Mouse (Mus musculus) skeletal muscle tissue, adult 2 months (tissue): ENCODE data around the gene Ssr2.

ENCODE experiments used
- DNase-seq: peaks from one replicate; pipeline ENCODE4 v3.0.0-alpha.2; 2012; ENCODE audit warnings: low read depth, low spot score

The Ssr2 gene

DNA sequence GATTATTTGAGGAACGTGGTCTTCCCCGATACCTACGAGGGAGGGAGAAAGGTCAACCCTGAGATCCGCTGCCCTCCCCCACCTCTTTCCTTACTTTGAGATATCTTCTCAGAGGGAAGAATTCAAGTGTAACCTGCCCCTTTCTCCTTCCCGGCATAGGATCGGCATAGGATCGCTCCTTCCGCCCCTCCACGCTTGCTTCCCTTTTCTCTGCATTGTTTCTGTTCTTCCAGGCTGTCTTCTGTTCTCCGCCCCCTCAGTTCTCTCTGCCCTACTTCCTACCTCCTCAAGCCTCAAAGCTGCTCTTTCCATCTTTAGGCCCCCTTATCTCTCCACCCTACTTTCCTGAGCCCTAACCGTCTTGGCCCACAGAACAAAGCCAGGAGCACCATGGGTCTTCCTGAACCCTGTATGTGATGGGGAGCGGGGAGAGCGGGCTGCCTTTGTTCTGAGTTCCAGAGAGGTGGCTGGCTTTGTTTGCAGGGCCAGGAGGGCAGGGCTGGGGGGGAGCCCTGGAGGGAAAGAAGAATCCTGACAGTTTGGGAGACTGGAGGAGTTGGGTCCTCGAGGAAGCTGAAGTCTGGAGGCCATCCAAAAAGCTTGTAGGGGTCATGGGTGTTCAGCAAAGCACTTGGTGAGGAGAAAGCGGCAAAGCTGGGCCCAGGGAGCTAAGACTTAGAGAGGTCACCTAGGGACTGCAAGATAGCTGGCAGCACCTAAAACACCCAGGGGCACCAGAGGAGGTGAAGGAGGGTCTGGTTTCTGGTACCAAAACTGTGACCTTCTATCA, 47.9 kb downstream of the Ssr2 start:
- DNase-seq: no peak

DNA sequence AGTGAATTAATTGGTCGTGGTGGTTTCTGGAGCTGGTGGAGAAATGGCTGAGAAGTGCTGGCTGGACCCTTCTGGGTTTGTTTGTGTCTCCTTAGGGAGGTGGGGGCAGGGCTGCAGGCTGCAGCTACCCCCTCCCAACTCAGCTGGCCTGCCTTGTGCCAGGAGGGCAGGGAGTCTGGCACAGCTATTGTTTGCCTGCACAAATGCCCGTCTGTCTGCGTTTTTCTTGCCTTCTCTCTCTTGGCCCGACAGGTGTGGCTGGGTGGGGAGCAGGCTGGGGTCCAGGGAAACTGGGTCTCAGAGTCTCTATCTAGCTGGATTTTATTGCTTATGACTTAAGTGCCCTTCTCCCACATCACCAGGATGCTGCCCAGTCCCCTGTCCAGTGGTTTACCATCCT, 48.6 kb downstream of the Ssr2 start:
- no peak for DNase-seq

DNA sequence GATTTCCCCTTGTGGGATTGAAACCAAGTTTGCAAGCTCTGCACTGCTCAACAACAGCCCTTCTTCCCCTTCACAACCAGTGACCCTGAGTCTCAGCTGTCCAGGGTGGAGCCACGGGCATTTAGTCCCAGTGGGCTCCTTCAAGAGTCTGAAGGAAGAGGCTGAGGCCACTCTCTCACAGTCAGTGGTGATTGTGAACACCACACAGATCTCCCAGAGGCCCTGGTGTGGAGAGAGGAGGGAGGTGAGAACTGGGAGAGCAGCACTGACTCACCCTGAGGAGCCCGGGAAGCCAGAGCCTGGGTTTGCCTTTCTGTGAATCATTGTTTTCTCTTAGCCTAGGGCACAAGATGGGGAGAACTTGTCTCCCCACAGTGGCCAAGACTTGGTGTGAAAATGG, 49.3 kb downstream of the Ssr2 start:
- peak; percentile 59 for DNase-seq

DNA sequence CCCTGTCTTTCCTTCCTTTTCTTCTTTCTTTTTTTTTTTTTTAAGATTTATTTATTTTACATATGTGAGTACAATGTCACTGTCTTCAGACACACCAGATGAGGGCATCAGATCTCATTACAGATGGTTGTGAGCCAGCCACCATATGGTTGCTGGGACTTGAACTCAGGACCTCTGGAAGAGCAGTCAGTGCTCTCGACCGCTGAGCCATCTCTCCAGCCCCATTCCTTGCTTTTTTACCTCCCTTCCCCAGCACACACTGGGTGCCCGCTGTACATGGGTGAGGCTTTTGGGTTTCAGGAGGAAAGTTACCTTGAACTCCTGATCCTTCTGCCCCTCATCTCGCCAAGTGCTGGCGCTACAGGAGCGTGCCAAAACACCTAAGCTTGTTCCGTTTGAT, 49.9 kb downstream of the Ssr2 start:
- DNase-seq: no peak

DNA sequence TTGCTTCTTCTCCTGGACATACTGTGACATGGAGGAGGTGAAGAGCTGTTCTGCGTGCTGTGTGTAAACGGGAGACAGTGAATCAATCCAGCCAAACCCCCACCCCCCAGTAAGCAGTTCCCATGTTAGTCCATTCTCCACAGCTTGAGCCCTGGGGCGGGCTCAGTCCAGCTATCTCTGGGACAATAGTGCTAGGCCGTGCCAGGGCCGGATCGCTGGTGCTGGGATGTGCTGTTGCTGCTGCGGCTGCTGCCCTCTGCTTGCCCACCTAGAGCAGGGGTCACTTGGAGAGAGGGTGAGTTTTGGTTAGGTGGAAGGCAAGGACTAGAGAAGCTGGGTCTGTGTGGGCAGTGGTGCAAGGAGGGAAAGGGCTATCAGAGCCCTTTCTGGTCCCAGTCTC, 50.6 kb downstream of the Ssr2 start:
- DNase-seq: no peak

DNA sequence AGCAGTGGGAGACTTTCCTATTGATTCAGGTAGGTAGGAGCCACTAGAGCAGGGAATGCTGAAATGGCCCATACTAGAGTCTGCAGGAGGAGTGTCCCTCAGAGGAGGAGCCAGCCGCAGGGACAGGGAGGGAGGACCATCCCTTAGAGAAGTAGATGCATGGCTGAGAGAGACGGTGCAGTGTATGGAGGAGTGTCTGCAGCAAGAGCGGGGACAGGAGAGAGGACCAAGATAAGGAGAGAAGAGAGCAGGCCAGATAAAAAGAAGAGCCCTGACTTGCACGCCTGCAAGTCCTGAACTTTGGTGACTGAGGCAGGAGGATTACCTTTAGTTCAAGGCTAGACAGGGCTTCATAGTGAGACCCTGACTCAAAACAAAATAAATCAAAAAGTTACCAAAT, 51.4 kb downstream of the Ssr2 start:
- no peak for DNase-seq

DNA sequence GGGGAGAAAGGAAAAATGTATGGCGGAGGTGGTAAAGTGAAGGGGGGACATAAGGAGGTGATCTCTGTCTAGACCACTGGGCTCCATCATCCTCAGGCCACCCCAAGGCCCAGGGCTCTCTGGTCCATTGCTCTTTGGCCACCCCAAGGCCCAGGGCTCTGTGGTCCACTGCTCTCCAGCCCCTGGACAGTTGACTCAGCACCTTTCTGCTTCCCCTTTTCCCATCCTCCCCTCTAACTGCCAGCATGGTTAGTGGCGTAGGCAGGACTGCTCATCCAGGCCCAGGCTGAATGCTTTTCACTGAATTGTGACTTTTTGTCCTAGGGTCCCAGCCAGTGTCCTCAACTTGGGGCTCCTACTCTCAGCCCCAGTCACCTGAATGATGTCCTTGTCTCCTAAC, 51.9 kb downstream of the Ssr2 start:
- DNase-seq: no peak

DNA sequence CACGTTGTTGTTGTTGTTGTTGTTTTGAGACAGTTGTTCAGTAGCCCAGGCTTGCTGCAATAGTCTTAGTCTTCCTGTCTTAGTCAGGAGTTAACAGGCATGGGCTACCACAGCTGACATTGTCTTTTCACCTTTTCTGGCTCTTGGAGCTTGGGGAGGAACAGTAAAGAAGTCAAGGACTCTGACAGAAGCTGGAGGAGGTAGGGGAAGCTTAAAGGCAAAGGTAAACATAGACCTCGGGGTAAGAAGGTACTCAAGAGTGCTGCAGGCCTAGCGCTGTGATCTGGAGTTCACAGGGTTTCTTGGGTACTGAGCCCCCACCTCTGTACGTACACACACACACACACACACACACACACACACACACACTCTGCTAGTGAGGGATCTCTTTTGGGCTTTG, 53.1 kb downstream of the Ssr2 start:
- no peak for DNase-seq

DNA sequence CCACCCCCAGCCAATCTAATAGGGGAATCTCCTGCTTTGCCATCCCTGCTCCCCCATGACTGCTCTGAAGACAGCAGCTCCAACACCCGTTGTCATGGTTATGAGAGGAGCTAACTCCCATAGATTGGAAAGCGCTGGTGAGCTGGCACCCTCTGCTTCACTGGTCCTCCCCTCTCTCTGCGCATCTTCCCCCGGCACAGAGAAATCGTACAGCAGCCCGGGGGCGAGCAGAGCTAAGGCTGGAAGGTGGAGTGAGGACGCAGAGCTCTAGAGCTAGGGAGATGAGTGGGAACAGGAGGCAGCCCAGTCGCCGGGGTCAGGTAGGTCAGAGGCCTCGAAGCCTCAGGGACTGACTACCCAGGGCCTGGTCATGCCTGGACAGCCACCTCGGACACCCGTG, 53.6 kb downstream of the Ssr2 start:
- DNase-seq: no peak

DNA sequence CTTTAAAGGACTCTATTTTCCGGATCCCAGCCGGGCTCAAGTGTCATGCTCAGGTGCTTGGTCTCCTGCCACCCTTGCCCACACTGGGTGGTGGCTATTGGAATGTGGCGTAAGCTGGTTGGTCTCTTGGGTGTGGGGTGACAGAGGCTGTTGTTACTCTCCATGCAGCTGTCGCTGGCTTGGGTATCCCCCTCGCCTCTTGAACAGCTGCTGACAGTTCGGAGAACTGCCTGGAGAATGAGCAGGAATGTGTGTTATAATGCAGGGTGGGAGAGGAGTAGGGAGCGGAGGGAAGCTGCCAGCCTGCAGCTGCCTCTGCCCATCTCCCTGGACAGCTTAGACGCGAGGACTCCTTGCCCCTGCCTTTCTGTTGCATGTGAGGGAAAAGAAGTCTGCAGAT, 54.3 kb downstream of the Ssr2 start:
- DNase-seq: no peak

DNA sequence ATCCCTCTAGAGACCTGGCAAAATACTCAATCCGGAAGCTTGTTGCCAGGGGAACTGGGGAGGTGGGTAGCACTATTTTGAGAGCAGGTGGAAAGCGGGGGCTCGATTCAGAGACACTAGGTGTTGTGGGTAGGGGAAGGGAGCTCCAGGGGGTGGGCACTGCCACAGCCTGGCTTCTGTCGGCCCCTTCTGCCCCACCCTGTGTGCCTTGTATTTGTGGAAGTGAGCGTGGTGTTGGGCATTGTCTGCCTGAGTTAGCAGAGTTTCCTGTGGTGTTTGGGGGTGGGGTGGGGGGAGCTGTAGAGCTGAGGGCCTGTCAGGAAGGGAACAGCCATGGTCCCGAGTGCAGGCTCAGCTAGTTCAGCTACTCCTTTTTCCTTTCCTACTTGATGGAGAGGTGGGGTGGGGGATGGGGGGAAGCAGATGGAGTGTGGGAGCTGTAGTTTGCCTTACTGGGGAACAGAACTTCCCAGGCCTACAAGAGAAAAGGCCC, 55.2 kb downstream of the Ssr2 start:
- DNase-seq: no peak

DNA sequence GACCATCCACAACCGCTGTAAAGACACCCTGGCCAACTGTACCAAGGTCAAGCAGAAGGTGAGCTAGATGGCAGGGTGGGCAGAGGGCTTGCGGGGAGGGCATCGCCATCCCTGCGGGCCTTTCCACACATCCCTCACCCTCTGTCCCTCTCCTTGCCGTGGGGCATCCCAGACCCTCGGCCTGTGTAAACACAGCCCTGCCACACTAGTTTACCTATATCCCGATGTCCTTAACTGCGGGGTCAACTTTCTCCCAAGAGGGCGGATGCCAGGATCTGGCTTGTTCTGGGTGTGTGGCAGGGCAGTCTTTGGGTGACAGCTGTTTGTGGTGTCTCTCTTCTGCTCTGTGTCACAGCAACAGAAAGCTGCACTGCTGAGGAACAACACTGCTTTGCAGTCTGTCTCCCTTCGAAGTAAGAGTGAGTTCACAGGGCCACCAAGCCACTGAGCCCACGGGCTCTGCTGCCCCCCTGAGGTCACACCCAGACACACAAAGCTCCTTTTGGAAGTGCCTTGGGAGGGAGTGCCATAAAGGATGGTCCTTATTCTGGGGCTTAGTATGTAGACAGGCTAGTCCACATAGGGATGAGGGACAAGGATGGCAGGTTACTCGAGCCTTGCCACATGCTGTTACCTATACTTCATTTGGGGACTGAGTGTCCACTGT, 56.4 kb downstream of the Ssr2 start:
- DNase-seq: no peak

DNA sequence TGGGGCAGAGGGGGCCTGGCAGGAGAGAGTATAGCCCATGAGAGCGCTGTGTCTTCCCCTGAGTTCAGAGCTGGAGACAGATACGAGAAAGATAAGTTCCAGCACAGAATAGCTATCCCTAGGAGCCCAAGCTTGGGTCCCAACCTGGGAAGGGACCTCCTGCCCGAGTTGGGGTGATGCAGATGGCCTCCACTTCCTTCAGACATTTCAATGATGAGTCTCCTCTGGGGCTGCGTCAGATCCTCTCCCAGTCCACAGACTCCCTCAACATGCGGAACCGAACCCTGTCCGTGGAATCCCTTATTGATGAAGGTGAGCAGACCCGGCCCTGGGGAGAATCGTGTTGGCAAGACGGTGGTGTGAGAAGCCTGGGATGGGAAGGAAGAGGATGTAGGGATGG, 57.4 kb downstream of the Ssr2 start:
- DNase-seq: no peak

DNA sequence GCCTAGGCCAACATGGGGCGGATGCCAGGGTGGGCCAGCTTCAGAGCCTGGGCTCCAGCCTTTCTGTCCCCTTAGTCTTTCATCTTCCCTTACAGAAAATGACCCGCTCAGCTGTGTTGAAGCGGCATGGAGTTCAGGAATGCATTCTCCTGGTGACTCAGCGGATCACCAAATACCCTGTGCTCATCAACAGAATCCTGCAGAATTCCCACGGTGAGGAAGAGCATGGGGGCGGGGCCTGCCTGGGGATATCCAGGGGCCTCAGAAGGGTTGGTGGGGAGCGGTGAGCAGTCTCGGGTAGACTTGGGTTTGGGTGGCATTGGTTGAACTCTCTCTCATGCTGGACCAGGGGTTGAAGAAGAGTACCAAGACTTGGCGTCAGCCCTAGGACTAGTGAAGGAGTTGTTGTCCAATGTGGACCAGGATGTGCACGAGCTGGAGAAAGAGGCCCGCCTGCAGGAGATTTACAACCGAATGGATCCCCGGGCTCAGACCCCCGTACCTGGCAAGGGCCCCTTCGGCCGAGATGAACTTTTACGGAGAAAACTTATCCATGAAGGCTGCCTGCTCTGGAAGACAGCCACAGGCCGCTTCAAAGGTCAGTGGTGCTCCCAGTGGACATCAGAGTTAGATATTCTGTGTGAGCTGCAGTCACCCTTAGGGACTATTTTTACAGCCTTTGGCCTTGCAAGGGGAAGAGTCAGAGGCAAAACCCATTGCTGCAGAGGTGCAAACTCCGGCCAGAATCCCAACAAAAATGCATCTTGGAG, 60.0 kb downstream of the Ssr2 start:
- DNase-seq: no peak

DNA sequence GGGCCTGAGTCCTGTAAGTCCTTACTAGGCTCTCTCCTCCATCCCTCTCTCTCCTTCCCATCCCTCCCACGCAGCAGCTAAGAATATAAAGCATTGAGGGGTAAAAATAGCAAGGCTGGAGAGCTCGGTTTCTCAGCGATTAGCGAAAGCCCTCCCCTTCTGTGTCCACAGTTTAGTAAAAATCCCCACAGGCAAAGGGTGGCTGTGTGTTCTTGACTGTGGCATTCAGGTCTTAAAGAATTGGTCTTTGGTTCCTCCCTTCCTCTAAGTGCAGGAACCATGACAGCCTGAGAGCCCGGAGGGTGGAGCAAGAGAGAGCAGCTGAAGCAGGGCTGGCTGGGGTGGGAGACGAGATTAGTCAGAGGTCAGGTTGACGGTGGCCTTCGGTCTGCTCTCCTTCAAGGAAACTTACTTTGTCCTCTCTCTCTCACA, 60.9 kb downstream of the Ssr2 start:
- DNase-seq: no peak

DNA sequence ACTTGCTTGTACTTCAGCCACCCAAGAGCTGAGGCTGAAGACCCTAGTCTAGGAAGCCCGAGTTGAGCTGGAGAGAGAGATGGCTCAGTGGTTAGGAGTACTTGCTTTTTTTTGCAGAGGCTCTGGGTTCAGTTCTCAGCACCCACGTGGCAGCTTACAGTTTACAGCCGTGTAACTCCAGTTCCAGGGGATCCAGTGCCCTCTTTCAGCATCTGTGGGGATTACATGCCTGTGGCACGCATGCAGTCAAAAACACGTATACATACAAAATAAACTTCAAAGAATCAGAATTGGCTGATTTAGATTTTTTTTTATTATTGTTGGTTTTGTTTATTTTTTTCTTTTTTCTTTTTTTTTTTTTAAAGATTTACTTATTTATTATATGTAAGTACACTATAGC, 61.5 kb downstream of the Ssr2 start:
- DNase-seq: no peak
